Mouse (Mus musculus) thymus, adult 18-20 months (tissue): ENCODE data around the gene G6pdx.

Experiments used
- DNase-seq, 2 experiments: peaks; one replicate each; pipeline ENCODE4 v3.0.0; 2022; ENCODE audit warnings: mixed read lengths in 2 of 2

The G6pdx gene

DNA sequence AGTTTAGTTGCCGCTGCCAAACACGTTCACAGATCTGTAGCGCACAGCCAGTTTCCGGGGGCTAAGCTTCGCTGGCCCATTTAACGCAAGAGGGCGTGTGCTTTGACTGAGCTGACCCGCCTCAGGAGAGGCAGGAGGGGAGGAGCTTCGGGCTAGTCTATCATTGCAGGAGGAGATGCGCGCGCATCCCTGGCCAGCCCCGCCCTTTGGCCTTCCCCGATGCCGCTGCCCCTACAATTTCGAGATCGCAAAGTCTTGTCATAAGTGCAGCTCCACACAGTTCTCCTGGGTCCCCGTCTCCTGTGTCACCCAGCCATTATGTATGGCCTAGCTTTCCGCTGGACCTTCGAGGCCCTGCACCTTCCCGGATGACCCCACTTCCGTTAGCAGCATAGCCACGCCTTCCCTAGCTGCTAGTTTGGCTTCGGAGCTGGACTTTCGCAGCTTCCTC is at the start of gene G6pdx:
Gene G6pdx (minus strand): TSS at position 369 of the 451 bp plus-strand sequence.
- DNase-seq, result peak; percentile 78 to 84

DNA sequence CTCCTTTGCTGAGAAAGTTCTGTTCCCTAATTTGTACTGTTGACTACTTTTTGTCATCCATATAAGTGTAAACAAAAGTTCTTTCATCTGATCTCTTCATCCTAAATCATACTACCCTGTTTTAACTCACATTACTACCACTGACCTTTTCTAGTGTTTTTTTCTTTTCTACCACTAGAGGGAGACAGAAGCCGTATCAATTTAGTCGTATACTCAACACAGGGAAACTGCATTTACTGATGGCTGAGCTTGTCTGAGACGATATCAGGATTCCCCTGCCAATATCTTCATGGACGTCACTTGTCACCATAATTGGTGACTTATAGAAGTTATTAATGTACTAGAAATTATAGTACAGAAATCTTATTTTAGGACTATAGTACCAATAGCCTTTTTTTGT is 23.8 kb upstream of the G6pdx start:
- DNase-seq, result no peak

DNA sequence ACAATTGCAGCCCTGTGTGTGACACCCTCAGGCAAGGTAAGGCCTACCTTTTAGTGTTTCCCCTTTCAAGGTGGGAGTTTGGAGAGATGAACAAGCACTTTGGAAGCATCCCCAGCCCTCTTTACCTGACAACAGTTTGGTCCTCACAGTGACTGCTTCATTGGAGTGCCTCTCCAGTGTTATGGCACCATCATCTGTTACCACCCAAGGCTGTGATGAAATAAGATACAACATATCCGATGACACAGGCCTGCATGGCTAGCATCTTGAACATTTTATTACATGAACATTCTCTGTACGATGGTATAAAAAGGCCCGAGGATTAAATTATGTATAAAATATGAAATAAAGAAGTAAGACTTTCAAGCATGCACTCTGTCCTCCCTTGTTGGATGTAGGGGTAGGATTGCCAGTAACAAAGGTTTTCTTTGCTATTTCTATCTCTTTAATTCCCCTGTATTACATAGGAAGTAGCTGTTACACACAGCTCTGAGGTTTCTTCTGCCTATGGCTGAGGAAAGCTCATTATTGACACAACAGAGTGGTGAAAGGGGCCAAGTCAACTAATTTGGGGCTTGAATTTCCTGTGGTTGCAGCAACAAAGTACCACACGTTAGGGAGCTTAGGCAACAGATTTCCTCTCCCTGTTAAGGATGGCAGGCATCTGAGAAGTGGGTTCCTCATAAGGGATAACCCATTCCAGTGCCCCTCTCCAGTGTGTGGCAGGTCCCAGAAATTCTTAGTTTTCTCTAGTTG is 22.3 kb upstream of the G6pdx start:
- DNase-seq, result no peak

DNA sequence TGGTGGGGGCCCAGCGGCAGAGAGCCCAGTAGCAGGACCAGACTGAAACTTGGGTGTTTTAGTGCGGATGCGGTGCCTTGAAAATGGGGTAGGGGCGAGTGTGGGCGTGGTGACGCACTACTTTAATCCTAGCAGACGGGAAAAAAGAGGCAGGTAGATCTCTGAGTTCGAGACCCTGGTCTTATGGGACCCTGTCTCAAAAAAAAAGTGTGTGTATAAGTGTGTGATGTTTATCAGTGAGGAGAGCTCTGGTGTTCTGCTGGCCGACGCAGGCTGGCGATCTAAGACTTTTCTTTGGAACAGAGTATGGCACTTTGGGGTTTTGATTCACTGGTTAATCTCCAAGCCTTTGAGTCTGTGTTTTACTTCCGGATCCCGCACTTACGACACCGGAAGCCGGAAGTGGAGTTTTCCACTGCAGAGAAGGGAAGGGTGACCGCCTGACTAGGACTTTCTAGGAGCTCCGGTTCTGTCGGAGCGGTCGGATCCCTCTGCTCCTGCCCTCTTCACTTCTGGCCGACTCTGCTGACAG is 362 bp upstream of the G6pdx start:
- DNase-seq, result peak; percentile 53 to 63

DNA sequence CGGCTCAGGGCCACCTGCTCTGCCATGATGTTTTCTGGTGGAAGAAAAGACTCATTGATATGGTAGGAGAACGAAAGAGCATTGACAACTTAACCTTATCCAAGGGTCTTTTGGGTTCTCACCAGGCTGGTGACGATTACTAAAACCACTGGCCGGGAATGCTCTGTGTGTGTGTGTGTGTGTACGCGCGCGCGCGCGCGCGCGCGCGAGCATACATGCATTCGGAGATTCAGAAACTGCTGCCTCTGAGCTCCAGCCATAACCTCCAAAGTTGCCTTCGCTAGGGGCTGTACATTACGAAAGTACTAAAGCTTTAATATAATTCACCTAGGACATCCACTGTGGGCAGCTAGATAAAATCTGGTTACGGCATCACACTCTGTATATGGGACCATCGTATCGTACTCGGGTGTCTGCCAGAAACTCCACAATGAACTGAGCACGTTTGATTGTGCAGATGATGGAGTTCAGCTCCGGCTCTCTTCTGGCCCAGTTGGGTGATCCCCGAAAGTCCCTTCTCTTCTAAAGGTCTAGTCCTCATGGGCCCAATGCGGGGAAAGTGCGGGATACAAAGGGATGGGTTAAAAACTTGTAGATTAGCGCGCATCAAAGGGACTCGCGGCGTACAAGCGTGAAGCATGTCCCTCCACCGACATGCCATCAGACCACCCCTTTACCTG is 708 bp downstream of the G6pdx start:
- no peak for DNase-seq

DNA sequence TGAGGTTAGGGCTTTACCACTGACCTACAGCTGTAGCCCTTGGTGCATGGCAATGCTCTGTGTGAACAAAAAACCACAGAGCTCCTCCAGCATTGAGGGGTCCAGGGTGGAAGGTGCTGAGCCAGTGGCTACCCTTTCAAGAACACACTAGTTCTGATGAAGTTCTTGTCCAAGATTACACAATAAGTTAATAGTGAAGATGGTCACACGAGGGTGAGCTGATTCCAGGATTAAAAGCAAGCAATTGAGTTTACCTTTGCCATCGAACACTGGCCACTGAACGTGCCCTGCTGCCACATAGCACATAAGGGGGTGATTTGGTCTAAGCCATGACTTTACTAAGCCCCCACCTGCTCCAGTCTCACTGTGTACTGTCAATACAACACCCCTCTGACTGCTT is 1.9 kb downstream of the G6pdx start:
- DNase-seq, result no peak

DNA sequence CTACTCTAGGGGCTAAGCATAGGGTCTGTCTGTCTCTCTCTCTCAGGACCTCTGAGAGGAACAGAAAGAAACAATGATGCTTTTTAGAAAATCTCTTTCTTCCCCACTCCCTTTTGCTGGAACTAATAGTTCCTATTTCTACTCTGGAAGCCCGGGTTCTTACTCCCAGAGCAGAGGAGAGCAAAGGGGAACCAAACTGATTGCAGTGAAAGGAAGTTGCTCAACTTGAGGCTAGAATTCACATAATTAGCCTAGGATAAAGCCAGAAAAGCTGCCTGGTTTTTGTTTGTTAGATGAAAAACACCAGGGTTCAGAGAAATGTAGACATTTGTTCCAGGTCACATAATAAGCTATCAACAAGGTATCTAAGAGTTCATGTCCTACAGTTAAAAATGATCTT is 2.7 kb downstream of the G6pdx start:
- DNase-seq, result no peak

DNA sequence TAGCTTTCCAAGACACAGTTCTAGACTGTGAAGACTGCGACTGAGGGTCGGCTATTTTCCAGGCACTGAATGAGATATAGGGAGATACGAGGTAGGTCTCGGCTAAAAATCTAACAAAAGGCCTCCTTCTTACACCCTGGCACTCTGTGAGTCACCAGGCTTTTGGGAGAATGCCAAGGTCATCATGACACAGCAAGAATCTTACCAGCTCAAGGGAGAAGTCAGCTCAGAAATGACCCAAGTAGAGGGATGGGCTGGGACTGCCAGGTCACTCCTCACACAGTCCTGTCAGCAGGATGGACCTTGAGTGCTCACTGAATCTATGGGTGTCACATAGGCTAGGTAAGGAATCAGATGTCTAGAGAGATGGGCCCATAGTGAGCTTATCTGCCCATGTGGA is 3.8 kb downstream of the G6pdx start:
- no peak for DNase-seq

DNA sequence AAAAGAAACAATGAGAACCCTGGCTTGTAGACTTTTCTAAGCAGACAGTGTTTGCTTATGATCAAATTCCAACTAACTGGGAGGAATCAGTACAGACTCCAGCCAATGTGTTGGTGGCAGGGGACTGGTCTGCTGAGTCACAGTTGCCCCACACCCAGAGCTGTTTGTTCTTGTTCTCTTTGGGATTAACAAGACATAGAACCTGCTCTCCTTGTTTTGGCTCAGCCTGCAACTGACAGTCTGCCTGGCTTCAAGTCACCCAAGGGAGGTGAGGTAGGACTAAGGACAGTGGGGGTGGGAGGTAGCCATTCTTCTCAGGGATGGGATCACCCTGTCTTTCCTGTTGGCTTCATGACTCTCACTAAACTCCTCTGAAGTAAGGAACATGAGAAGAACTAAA is 4.6 kb downstream of the G6pdx start:
- no peak for DNase-seq

DNA sequence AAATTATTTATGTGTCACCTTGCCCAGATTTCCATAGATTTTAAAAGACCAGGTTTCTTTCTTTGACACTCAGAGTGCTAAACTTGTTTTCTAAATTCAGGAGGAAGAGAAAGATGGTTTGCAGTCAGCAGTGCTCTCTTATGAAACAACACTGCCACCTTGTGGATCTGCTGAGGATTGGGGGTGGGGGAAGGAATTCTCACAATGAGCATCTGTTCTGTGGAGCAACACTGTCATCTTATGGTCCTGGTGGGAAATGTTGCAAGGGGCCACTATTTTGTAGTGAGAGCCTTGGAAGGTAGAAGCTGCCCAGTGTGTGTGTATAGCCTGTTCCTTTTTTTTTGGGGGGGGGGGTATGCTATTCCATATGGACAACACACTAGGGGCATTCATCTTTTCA is 15.6 kb downstream of the G6pdx start:
- DNase-seq, result peak; percentile 26 to 53

DNA sequence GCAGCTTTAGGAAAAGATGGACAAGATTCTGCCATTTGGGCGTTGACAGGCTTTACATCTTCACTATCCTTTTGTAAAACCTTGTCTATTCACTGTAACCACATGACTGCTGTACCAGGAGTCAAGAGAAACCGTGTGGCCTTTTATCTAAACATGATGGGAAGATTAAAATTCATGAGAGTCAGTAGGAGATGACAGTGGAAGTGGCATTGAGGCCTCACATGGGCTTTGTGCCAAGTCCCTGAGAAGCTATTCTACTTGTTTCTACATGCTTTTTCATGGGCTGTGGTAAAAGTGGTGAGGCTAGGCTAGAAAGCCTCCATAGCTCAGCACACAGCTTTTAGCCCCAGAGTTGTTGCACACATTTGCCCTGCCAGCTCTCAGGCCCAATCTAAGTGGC is 20.7 kb downstream of the G6pdx start:
- DNase-seq, result no peak

DNA sequence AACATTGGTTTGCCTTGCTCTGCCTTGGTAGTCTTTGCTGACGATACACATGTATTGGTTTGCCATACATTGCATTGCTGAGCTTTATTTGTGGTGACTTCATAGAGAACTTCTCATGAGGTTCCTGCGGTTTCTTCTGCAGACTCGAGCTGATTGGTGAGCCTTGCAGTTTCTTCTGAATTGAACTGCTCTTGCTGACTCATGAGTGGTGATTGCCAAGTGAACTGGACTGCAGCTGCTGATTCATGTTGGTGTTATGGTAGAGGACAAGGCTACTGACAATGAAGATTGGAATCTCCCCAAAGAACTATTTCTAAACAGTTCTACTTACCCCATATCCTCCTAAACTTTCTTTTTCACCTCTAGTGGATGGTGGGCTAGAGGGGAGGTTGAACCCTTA is 28.9 kb downstream of the G6pdx start:
- DNase-seq, result no peak

DNA sequence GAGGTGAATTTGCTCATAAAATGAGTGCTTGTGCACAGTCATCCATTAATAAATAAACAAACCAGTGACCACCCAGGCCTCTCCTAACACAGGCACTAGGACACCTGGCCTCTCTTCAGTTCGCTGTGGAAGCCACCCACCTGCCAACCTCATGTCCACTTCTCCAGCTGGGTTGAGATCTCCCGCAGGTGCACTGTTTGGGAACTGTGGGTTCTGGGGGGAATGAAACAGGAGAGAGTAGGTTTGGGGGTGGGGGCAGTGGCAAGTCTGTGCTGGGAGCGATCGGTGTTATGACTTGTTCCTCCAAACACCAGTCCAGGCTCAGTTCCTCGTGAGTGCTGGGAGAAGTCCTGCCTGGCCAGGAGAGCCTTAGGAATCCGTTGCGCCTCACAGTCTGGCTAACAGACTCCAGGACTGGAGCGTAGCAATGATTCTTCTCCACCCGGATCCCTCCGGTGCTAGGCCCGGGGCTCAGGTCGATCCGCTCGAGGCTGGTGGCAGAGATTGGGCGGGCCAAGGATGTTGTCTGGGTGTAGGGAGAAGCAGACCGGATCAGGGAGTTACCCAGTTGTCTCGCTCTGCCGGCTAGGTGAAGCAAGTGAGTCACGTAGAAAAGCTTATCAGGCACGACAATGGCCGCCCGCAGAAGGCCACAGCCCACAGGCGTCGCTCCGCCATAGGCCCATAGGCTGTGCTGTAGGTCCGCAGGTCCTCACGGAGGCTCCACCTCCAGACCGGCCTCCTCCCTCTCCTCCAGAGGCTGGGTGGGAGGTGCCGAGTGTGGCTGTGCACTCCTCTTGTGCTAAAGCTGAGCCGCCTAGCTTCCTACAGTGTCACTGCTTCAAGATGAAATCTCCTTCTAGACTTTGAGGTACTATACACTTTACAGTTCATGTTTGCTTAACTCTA is 36.2 kb downstream of the G6pdx start, which contains the start of the genes Fam3a and Ikbkg:
Gene Fam3a (minus strand): TSS at position 738 of the 909 bp plus-strand sequence.
Gene Ikbkg (plus strand): TSS at position 756 of the 909 bp plus-strand sequence.
- DNase-seq, result peak; percentile 79 to 82

DNA sequence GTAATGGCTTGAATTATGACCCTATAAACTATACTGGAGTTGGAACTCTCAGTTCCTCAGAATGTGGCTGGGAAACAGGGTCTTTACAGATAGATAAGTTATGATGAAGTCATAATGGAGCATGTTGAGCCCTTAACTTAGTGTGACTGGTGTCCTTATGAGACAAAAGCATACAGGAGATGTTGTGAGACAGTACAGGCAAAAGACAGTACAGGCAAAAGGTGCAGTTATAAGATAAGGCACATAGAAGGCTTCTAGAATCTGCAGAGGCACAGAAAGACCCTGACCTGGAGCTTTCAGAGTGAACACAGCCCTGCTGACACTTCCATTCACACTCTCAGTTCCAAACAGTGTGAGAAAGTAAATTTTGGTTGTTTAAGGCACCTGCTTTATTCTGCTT is 40.8 kb downstream of the G6pdx start:
- no peak for DNase-seq

DNA sequence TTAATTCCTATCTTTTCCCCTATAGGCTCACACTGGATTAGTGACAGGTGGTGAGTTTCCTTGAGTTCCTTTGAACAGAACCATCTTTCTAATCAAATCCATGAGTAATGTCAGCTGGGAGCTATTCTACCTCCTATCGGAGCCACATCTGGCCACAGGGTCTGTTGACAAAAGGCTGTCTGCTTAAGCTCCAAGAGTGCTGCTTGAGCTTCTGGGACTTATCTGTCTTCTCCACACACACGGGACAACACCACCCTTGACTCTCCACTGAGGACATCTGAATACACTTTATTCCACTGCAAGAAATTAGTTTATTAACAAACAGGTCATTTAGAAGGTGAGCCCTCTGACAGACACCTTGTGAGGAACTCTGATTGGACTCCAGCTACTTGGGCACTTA is 44.5 kb downstream of the G6pdx start:
- no peak for DNase-seq

DNA sequence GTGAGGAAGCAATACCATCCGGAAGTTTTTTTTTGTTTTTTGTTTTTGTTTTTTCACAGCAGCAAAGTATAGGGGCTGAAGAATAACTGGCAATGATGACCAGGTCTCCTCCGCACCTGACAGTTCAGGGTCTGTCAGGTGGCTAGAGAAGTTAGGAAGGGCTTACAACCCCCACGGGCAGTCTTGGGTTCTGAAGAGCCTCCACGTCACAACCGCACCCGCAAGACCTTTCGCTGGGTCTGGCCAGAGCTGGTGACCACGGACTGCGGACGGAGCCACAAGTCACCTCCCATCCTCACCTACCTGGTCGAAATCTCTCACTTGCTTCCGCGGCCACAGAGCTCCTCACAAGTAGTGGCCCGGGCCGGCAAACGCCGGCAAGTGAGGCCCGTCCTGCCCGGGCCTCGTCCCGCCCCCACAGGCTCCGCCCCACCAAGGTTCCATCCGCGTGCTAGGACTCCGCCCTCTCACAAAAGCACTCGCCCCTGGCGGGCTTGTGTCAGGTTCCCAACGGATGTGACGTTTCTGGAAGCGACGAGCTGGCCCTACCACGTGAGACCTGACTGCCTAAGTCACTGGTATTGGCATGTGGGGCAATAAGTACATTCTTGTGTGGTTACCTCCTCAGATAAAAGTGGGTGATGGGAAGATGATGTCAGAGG is 56.0 kb downstream of the G6pdx start, which contains the start of the genes Ubl4a and Slc10a3:
Gene Ubl4a (minus strand): TSS at position 331 of the 662 bp plus-strand sequence.
Gene Slc10a3 (minus strand): TSS at position 462 of the 662 bp plus-strand sequence.
- peak; percentile 75 to 83 for DNase-seq

DNA sequence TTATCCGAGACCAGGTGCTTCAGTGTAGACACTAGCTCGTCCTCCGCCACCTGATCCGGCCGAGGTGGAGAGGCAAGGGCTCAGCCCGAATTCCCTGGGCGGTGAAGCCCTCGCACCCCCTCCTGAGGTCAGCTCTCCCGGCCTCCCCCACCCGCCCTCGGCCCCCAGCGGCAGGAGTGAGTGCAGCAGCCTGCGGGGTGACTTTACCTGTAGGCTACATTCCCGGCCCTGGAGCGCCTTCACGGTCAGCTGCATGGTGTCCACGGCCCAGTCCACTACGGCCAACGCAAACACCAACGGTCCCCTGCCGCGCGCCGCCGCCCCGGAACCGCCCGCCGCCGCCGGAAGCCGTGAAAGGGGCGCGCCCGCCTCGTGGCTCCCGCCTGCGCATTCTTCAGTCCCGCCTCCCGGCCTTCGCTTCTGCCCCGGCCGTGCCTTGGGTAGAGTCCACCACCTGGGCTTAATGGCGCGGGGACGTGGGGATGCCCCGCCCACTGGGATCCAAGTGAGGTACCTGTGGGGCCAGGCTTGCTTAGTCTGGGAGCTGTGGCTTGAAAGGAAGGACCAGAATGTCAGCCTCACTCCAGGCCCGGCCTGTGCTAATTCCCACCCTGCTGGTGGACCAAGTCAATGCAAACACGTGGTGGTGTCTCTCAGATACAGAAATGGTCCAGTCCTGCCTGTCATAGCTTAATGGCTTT is 60.6 kb downstream of the G6pdx start:
- DNase-seq, result peak; percentile 30 to 41

DNA sequence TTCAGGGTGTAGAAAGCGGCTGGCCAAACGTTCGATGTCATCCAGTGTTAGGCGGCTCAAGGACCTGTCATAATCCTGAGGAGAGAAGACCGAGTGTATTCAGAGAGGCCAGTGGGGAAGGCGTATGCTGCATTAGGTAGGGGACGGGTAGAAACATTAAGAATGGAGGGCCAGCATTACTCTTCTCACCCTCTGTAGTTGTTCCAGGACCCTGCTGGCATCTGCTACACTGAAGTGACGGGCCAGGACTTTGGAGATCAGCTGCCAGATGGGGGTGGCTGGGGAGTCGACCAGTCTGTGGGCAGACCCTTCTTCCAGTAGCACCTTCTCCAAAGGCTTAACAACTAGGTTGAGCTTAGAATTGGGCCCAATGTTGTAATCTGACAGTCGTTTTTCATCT is 61.5 kb downstream of the G6pdx start:
- no peak for DNase-seq
